Mouse (Mus musculus): ENCODE measurements around the gene Tubd1.

DNA sequence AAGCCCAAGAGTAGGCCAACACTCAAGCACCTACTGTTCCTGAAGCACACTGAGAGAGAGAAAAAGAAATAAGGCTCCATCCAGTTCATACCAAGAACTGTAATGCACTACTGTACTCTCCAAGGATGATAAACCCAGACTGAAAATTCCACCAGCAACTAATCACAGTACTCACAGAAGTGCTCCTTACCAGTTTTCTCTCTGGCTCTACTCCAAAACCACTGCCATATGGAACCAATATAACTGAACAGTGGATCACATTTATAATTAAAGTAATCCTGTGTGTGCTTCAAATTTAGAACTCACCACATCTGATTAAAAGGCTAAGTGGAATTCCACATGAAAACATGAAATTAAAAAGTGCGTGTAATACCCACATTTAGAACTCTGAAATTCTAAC lies 1.9 kb upstream of the Tubd1 start:
- TF ChIP-seq CTCF (IDR thresholded peaks at IDR 0.05) (no peak), EP300 (IDR thresholded peaks at IDR 0.05) (no peak)

Measured in lung, postnatal 0 days (tissue).